Mouse (Mus musculus) neural tube, embryonic 13.5 days (tissue): Measurements from ENCODE around the gene Slc25a22. TPM values are rescaled to one million over a fixed set of nuclear protein-coding genes. Genes with fewer than 3 reads are reported as not detected.

Experiments
- ATAC-seq: fragments of 200-750 bp; cut with Nextera tagmentation; 2 replicates; pipeline ENCODE4 v1.8.0; 2017; ENCODE audit warnings: low read depth, mild to moderate bottlenecking, moderate TSS enrichment, moderate library complexity
- H3K27ac ChIP-seq: fragments of 300-500 bp; sonication (generic); replicated peaks from 2 replicates; pipeline ENCODE4 v1.5.1; 2015; ENCODE audit warnings: moderate library complexity, mild to moderate bottlenecking, inconsistent platforms
- H3K27me3 ChIP-seq: fragments of 300-500 bp; sonication (generic); 2 replicates; pipeline ENCODE4 v1.6.1; 2015; ENCODE audit warnings: mild to moderate bottlenecking, inconsistent platforms
- H3K36me3 ChIP-seq: fragments of 300-500 bp; sonication (generic); 2 replicates; pipeline ENCODE4 v1.6.1; 2015; ENCODE audit warnings: mild to moderate bottlenecking, inconsistent platforms
- H3K4me1 ChIP-seq: fragments of 300-500 bp; sonication (generic); replicated peaks from 2 replicates; pipeline ENCODE4 v1.6.1; 2015; ENCODE audit warnings: inconsistent platforms
- H3K4me2 ChIP-seq: fragments of 300-500 bp; sonication (generic); 2 replicates; pipeline ENCODE4 v1.6.1; 2015; ENCODE audit warnings: inconsistent platforms, mild to moderate bottlenecking, moderate library complexity
- H3K4me3 ChIP-seq: fragments of 300-500 bp; sonication (generic); 2 replicates; pipeline ENCODE4 v1.5.1; 2015; ENCODE audit warnings: mild to moderate bottlenecking, inconsistent platforms
- H3K9ac ChIP-seq: fragments of 300-500 bp; sonication (generic); 2 replicates; pipeline ENCODE4 v1.6.1; 2015; ENCODE audit warnings: moderate library complexity, mild to moderate bottlenecking, inconsistent platforms
- H3K9me3 ChIP-seq: fragments of 300-500 bp; sonication (generic); 2 replicates; pipeline ENCODE4 v1.6.1; 2016; ENCODE audit warnings: inconsistent platforms
- WGBS: fragments of 180-500 bp; shearing (Covaris S2); methylation state at CpG from one replicate; pipeline ENCODE4 v1.1.7; 2015; 5-methylcytosine and 5-hydroxymethylcytosine counted together
- polyA plus RNA-seq: library from polyadenylated mRNA; unstranded; fragments of >200 nt; fragmentation: Nextera tagmentation; extraction: Ambion mirVana; gene quantifications from 2 replicates; pipeline ENCODE4 v1.2.1, GENCODE M21; 2015

Gene Slc25a22
- polyA plus RNA-seq, 1 experiment from 2014 or later = 66.7 TPM

DNA sequence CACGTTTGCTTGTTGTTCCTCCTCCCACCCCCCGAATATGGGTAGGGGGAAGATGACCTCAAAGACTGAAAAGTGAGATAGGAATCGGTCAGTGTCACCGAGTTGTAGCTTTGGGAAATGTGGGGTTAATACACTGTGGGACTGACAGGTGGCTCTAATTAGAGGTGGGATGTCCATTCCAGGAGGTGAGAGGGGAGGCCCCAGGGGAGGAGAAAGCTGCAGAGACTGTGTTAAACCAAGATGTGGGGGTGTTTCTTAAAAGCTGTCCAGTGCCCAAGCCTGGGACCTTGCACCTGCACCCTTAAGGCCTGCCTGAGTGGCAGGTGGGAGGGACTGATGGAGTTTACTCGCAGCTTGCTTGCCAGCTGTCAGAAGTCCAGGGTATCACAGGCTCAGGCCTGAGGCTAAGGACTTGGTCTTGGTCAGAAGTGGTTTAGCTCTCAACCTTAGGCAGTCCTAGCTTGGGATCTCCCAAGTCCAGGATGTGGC lies 24.7 kb upstream of the Slc25a22 start:
- no peak for ATAC-seq
- 16% methylated on average over 5 of the region's 5 CpGs for WGBS
- H3K9ac ChIP-seq = no peak overlapping the region; the same call in 1 of the 2 replicates

DNA sequence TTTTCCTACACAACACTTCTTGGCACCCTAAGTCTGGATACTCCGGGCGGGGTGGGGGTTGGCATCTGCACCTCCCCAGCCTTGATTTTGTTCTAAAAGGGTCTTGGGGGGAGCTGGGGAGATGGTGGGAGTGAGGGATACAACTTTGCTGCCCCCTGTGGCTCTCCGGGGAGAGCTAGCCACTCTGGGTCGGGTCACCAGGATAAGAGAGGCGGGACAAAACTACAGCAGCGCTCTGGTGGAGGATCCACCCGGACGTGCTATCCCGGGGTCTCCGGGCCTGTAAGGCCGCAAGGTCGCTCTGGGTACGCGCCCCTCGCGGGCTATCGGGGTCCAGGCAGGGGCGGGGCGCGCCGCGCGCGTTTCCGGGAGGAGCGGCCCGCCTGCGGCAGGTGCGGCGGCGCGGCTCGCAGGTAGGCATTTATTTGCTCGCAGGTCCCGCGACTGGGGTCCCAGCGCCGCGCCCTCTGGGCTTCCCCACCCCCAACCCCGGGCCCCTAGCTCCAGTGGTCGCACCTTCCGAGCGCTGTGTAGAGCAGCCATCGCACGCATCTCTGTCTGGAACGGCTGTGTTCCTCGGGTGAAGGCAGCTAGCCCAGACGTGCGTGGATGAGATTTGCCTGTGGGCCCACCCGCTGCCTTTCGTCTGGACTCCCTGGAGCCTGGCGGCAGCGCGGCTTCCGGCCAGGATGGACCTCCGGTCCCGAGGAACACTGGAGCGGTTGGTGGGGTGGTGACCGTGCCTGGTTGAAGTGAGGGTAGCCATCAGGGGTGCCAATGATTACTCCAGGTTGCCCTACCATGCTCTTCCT lies 24.0 kb upstream of the Slc25a22 start:
- ATAC-seq = no peak
- Histone ChIP-seq H3K4me1 (peaks cover 21% of the 10 kb centered on the region), H3K9me3 (no peaks in the 10 kb centered on the region), H3K4me3 (peak overlapping the region; percentile 39), H3K36me3 (peaks cover 19% of the 10 kb centered on the region), H3K27me3 (peaks cover 82% of the 10 kb centered on the region), H3K27ac (no peak overlapping the region), H3K9ac (peak overlapping the region; percentile 66), H3K4me2 (peak overlapping the region; percentile 59)
- 2% methylated on average over 59 of the region's 59 CpGs for WGBS

More for the DNA sequence above, 24.7 kb upstream of the Slc25a22 start:
- peaks cover 25% of the 10 kb centered on the region for H3K4me1 ChIP-seq
- H3K36me3 ChIP-seq = peaks cover 19% of the 10 kb centered on the region
- H3K27ac ChIP-seq = no peak overlapping the region
- H3K9me3 ChIP-seq = no peaks in the 10 kb centered on the region
- H3K4me3 ChIP-seq = peak overlapping the region; percentile 39
- H3K27me3 ChIP-seq = peaks cover 83% of the 10 kb centered on the region
- peak overlapping the region; percentile 59 for H3K4me2 ChIP-seq

DNA sequence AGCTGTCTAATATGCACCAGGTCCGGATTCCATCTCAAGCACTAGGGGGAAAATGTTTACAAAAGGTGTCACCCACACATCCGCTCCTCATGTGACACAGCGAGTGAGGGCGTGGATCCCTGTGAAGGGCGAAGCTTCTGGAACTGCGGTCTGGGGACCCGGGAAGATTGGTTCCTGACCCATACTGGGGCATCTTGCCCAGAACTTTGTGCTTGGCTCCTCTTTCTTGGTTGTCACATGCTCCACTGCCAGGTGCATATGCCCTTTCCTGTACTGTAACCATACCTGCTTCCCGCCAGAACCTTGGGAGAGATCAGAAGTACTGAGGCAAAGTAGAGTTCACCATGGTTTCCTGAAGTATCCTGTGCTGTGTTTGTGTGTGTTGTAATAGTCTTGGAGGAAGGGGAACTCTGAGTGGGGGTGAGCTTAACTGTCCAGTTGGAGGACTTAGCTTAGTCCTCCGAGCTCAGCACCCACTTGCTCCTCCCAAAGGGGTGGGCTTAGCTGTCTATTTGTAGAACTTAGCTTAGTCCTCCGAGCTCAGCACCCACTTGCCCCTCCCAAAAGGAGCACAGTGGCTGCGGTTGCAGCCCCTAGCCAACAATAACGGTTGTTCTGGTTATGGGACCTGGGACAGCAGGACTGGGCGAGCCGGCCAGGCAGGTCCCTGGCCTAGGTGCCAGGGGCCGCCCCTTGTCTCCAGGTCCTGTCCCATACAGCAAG lies 22.9 kb upstream of the Slc25a22 start, which contains the start of gene Cracr2b:
Gene Cracr2b, plus strand, starts transcription at position 704 of the 723 bp plus-strand sequence.
- Histone ChIP-seq H3K36me3 (peaks cover 19% of the 10 kb centered on the region), H3K9me3 (no peaks in the 10 kb centered on the region), H3K4me1 (peaks cover 30% of the 10 kb centered on the region), H3K4me2 (peak within 1 kb of the TSS; percentile 59), H3K9ac (peak within 1 kb of the TSS; percentile 66), H3K27me3 (peaks cover 71% of the 10 kb centered on the region), H3K27ac (no peak within 1 kb of the TSS), H3K4me3 (peak within 1 kb of the TSS; percentile 39)
- WGBS = 74% methylated on average over 15 of the region's 15 CpGs
- no peak for ATAC-seq

DNA sequence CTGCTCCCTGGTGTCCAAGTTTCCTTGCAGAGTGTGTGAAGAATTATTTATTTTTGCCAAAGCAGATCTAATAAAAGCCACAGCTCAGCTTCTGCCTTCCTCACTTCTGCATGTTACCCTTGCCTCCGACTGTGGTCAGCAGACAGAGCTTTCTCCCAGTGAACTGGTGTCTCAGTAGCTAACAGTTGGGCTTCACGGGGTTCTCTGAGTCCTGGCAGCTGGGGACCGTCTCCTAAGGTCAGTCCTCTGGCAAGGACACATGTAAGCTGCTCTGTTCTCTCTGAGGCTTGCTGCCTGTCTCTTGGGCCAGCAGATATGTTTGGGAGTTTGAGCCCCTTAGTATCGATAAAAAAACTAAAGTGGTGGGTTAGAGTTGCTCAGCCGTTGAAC lies 22.3 kb upstream of the Slc25a22 start:
- Histone ChIP-seq H3K4me1 (peaks cover 33% of the 10 kb centered on the region), H3K27ac (no peak overlapping the region), H3K36me3 (peaks cover 19% of the 10 kb centered on the region), H3K27me3 (peaks cover 65% of the 10 kb centered on the region), H3K9me3 (no peaks in the 10 kb centered on the region), H3K4me3 (no peak overlapping the region), H3K9ac (no peak overlapping the region), H3K4me2 (no peak overlapping the region)
- no peak for ATAC-seq
- 75% methylated on average over 5 of the region's 5 CpGs for WGBS

DNA sequence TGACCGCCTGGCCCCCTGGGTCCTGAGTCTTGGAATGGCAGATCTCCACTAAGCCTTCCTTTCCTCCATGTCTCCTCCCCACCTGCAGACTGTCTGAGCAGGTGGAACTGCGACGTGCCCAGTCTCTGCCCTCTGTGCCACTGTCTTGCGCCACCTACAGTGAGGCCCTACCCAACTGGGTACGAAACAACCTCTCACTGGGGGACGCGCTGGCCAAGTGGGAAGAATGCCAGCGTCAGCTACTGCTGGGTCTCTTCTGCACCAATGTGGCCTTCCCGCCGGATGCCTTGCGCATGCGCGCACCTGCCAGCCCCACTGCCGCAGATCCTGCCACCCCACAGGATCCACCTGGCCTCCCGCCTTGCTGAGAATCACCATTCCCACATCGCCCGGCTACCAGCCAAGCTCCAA lies 21.6 kb upstream of the Slc25a22 start:
- 91% methylated on average over 17 of the region's 17 CpGs for WGBS
- ATAC-seq = no peak
- Histone ChIP-seq H3K27ac (no peak overlapping the region), H3K9ac (no peak overlapping the region), H3K4me2 (no peak overlapping the region), H3K36me3 (peaks cover 19% of the 10 kb centered on the region), H3K4me1 (peaks cover 34% of the 10 kb centered on the region), H3K4me3 (no peak overlapping the region), H3K27me3 (peaks cover 58% of the 10 kb centered on the region), H3K9me3 (no peaks in the 10 kb centered on the region)

DNA sequence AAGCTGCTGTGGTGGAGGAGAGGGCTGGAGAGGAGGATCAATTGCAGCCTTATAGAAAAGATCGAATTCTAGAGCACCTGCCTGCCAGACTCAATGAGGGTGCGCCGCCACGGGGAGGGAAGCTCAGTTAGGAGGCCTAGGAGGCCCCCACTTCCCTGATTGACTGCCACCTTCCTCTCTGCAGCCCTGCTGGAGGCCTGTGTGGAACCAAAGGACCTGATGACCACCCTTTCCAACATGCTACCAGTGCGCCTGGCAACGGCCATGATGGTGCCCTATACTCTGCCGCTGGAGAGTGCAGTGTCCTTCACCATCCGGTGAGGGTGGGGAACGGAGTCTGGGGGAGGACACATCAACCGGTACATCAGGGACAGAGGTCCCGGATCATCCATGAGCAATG lies 21.0 kb upstream of the Slc25a22 start:
- peaks cover 19% of the 10 kb centered on the region for H3K36me3 ChIP-seq
- WGBS = 92% methylated on average over 11 of the region's 11 CpGs
- no peak overlapping the region for H3K4me2 ChIP-seq
- no peak overlapping the region for H3K9ac ChIP-seq
- H3K4me3 ChIP-seq = no peak overlapping the region
- H3K27ac ChIP-seq = no peak overlapping the region
- ATAC-seq = no peak
- H3K4me1 ChIP-seq = peaks cover 34% of the 10 kb centered on the region
- peaks cover 52% of the 10 kb centered on the region for H3K27me3 ChIP-seq
- H3K9me3 ChIP-seq = no peaks in the 10 kb centered on the region

DNA sequence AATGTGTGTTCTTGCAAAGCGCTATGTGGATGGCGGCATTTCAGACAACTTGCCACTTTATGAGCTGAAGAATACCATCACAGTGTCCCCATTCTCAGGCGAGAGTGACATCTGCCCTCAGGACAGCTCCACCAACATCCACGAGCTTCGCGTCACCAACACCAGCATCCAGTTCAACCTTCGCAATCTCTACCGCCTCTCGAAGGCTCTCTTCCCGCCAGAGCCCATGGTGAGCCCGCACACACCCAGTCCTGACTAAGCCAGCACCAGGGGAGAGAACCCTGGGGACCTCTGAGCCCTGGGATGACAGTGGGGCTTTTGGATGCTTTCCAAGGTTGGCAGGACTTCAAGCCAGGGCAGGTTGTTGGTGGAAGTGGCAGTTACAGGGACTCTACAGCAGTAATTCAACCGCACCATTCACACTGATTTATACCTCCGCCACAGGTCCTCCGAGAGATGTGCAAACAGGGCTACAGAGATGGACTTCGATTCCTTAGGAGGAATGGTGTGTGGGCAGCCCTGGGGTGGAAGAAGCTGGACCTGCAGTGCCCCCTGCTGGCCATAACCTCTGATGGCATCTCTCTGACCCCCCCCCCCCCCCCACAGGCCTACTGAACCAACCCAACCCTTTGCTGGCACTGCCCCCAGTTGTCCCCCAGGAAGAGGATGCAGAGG lies 20.4 kb upstream of the Slc25a22 start:
- Histone ChIP-seq H3K4me2 (no peak overlapping the region), H3K9me3 (no peaks in the 10 kb centered on the region), H3K36me3 (peaks cover 19% of the 10 kb centered on the region), H3K9ac (0 out of 2 replicates have a peak overlapping the region, but pooled peaks have one; percentile 12), H3K27ac (no peak overlapping the region), H3K27me3 (peaks cover 46% of the 10 kb centered on the region), H3K4me1 (peaks cover 34% of the 10 kb centered on the region), H3K4me3 (no peak overlapping the region)
- no peak for ATAC-seq
- WGBS = 75% methylated on average over 15 of the region's 15 CpGs

DNA sequence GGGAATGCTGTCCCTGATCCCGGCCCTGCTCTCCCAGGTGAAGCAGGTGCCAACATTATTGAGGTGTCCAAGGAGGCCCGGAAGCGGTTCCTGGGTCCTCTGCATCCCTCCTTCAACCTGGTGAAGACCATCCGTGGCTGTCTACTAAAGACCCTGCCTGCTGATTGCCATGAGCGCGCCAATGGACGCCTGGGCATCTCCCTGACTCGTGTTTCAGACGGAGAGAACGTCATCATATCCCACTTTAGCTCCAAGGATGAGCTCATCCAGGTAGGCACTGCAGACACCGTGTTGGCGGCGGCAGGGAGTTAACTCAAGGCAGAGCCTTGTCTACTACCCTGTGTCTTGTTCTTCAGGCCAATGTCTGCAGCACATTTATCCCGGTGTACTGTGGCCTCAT lies 19.5 kb upstream of the Slc25a22 start:
- H3K9me3 ChIP-seq = no peaks in the 10 kb centered on the region
- H3K4me2 ChIP-seq = no peak overlapping the region
- ATAC-seq = no peak
- no peak overlapping the region for H3K27ac ChIP-seq
- WGBS = 93% methylated on average over 14 of the region's 14 CpGs
- H3K36me3 ChIP-seq = peaks cover 21% of the 10 kb centered on the region
- no peak overlapping the region for H3K4me3 ChIP-seq
- H3K9ac ChIP-seq = no peak overlapping the region
- peaks cover 34% of the 10 kb centered on the region for H3K4me1 ChIP-seq
- peaks cover 38% of the 10 kb centered on the region for H3K27me3 ChIP-seq

DNA sequence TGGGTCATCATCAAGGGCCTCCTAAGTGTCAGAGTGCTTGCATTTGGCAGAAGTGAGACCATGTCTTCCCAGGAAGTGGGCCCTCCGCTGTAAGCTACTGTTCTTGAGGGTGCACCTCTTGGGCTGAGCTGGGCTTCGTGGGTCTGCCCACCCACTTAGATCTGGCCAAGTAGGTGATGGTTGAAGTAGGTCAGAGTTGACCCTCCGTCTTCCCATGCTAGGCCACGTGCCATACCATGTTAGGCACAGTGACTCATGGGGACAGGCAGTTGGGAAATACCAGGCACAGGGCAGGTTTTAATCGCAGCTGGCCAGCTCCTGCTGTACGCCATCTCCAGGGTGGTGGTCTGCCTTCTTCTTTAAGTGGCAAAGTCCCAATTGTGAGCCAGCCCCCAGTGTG lies 19.0 kb upstream of the Slc25a22 start:
- Histone ChIP-seq H3K4me2 (peak overlapping the region; percentile 89), H3K9me3 (no peaks in the 10 kb centered on the region), H3K4me3 (no peak overlapping the region), H3K27ac (no peak overlapping the region), H3K4me1 (peaks cover 29% of the 10 kb centered on the region), H3K36me3 (peaks cover 26% of the 10 kb centered on the region), H3K9ac (no peak overlapping the region), H3K27me3 (peaks cover 33% of the 10 kb centered on the region)
- ATAC-seq = no peak
- 92% methylated on average over 6 of the region's 6 CpGs for WGBS

DNA sequence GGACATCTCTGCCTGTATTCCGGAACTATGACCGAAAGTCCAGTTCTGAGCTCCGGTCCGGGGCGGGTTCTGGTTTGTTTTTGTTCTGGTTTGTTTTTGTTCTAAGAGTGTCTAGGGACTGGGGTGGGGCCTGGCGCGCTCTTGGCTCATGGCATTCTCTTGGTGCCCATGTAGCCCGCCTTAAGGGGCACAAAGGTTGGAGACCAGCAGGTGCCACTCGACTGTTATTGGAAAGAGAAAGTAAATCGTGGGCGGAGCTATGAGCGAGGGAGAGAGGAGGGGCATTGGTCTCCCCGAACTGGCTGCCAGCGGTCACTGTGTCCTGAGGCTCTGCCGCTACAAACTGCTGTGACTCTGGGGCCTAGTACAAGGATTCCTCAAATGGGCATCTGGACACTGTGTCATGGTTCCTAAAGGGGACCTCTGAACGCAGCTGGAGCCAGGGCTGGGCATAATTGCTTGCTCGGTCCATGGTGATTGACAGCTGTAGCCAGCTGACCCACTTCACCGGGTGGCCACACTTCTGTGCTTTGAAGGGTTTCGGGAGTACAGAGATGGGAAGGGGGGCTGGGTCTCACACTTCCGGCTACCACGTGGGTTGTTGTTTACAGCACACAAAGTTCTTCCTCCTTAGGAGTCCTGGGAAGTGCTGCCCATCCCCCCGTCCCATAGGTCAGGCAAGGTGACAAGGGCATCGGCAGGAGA lies 18.1 kb upstream of the Slc25a22 start:
- Histone ChIP-seq H3K4me3 (peak overlapping the region; percentile 69), H3K4me2 (peak overlapping the region; percentile 89), H3K9me3 (no peaks in the 10 kb centered on the region), H3K27me3 (peaks cover 23% of the 10 kb centered on the region), H3K27ac (peak overlapping the region; percentile 71), H3K9ac (peak overlapping the region; percentile 83), H3K36me3 (peaks cover 36% of the 10 kb centered on the region), H3K4me1 (peaks cover 24% of the 10 kb centered on the region)
- WGBS = under 1% methylated on average over 23 of the region's 23 CpGs
- ATAC-seq = peak; percentile 52; the same call in 1 of the 2 replicates

DNA sequence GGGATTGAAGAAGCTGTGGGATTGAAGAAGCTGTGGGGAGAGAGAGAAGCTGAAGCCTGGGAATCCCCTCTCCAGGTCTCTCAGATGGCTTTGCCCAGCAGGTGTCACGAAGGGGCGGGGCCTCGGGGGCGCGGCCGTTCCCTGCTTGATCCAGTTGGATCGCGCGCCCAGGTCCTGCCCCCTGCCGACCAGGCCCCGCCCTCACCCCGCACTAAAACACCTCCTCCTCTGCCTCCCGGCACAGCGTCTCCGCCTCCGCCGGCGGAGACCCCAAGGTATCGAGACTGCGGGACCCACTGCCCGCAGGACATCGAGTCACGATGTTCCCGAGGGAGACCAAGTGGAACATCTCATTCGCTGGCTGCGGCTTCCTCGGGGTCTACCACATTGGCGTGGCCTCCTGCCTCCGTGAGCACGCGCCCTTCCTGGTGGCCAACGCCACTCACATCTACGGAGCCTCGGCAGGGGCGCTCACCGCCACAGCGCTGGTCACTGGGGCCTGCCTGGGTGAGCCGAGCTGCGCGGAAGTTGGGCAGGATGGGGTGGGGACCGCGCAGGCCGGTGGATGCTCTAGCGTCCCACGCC lies 17.4 kb upstream of the Slc25a22 start, which contains the start of gene Pnpla2:
Gene Pnpla2, plus strand, starts transcription at position 232 of the 585 bp plus-strand sequence.
- peaks cover 16% of the 10 kb centered on the region for H3K27me3 ChIP-seq
- peak within 1 kb of the TSS; percentile 71 for H3K27ac ChIP-seq
- H3K36me3 ChIP-seq = peaks cover 39% of the 10 kb centered on the region
- no peaks in the 10 kb centered on the region for H3K9me3 ChIP-seq
- WGBS = under 1% methylated on average over 45 of the region's 45 CpGs
- peak; percentile 79 for ATAC-seq
- peak within 1 kb of the TSS; percentile 83 for H3K9ac ChIP-seq
- peak within 1 kb of the TSS; percentile 89 for H3K4me2 ChIP-seq
- H3K4me3 ChIP-seq = peak within 1 kb of the TSS; percentile 69
- H3K4me1 ChIP-seq = peaks cover 24% of the 10 kb centered on the region
